Mouse (Mus musculus) intestine, postnatal 0 days (tissue): ENCODE measurements around the gene Cd200r3. TPM values are rescaled to one million over a fixed set of nuclear protein-coding genes. Genes with fewer than 3 reads are reported as not detected.

Source experiments
- ATAC-seq: fragments of 200-750 bp; cut with Nextera tagmentation; 2 replicates; pipeline ENCODE4 v1.8.0; 2017; ENCODE audit warnings: mild to moderate bottlenecking, moderate TSS enrichment, moderate library complexity
- H3K27ac ChIP-seq: fragments of 300-500 bp; sonication (generic); 2 replicates; pipeline ENCODE4 v1.5.1; 2014; ENCODE audit warnings: mild to moderate bottlenecking, low read depth, low read length, moderate library complexity
- H3K27me3 ChIP-seq: fragments of 300-500 bp; sonication (generic); replicated peaks from 2 replicates; pipeline ENCODE4 v1.6.1; 2014; ENCODE audit warnings: low read length, mixed read lengths; ENCODE audit not compliant: control insufficient read depth, insufficient read depth
- H3K36me3 ChIP-seq: fragments of 300-500 bp; sonication (generic); 2 replicates; pipeline ENCODE4 v1.6.1; 2014; ENCODE audit warnings: mild to moderate bottlenecking, moderate library complexity; ENCODE audit not compliant: control insufficient read depth, insufficient read depth
- H3K4me1 ChIP-seq: fragments of 300-500 bp; sonication (generic); replicated peaks from 2 replicates; pipeline ENCODE4 v1.6.1; 2014; ENCODE audit warnings: antibody characterized with exemption, low read length, mixed read lengths; ENCODE audit not compliant: control insufficient read depth, insufficient read depth
- H3K4me2 ChIP-seq: fragments of 300-500 bp; sonication (generic); replicated peaks from 2 replicates; pipeline ENCODE4 v1.6.1; 2014; ENCODE audit warnings: low read depth, mild to moderate bottlenecking, moderate library complexity
- H3K4me3 ChIP-seq: fragments of 300-500 bp; sonication (generic); 2 replicates; pipeline ENCODE4 v1.5.1; 2014; ENCODE audit warnings: low read depth, low read length
- H3K9ac ChIP-seq: fragments of 300-500 bp; sonication (generic); 2 replicates; pipeline ENCODE4 v1.6.1; 2014; ENCODE audit warnings: mild to moderate bottlenecking, low read depth, low read length
- H3K9me3 ChIP-seq: fragments of 300-500 bp; sonication (generic); 2 replicates; pipeline ENCODE4 v1.6.1; 2016; ENCODE audit warnings: mixed run types; ENCODE audit not compliant: control insufficient read depth
- CTCF ChIP-seq: sonication (generic); IDR thresholded peaks from 2 replicates; pipeline ENCODE4 v1.5.1; 2016; ENCODE audit warnings: low read depth, mild to moderate bottlenecking, control low read depth, antibody characterized with exemption, moderate library complexity
- WGBS: fragments of 180-500 bp; shearing (Covaris S2); extraction: QIAGEN DNeasy Blood & Tissue Kit; methylation state at CpG from one replicate; pipeline ENCODE4 v1.1.7; 2014; 5-methylcytosine and 5-hydroxymethylcytosine counted together
- polyA plus RNA-seq: library from polyadenylated mRNA; unstranded; fragments of >200 nt; fragmentation: Nextera tagmentation; extraction: Ambion mirVana; gene quantifications from 2 replicates; pipeline ENCODE4 v1.2.1, GENCODE M21; 2015

The Cd200r3 gene
- polyA plus RNA-seq, 1 experiment from 2014 or later, result 0.25 TPM

GRCm38 (mm10) chr16:44965428-44965827, 21.9 kb downstream of the Cd200r3 start:
- H3K4me1 ChIP-seq, result no peaks in the 10 kb centered on the region
- ATAC-seq, result no peak

GRCm38 (mm10) chr16:44965890-44966289, 22.4 kb downstream of the Cd200r3 start:
- TF ChIP-seq CTCF, result no peak
- no peak overlapping the region for H3K27ac ChIP-seq
- no peak for ATAC-seq

More at GRCm38 (mm10) chr16:44965428-44965827, 21.9 kb downstream of the Cd200r3 start:
- Histone ChIP-seq H3K36me3 (no peaks in the 10 kb centered on the region), H3K4me3 (no peak overlapping the region), H3K9me3 (no peaks in the 10 kb centered on the region), H3K27me3 (no peaks in the 10 kb centered on the region), H3K9ac (no peak overlapping the region), H3K4me2 (no peak overlapping the region), H3K27ac (no peak overlapping the region)
- no peak for TF ChIP-seq CTCF
- WGBS, result 92% methylated on average over 8 of the region's 8 CpGs

GRCm38 (mm10) chr16:44966891-44967290, 23.4 kb downstream of the Cd200r3 start:
- 79% methylated on average over 4 of the region's 4 CpGs for WGBS
- no peaks in the 10 kb centered on the region for H3K36me3 ChIP-seq
- no peaks in the 10 kb centered on the region for H3K27me3 ChIP-seq
- ATAC-seq, result no peak
- no peak overlapping the region for H3K27ac ChIP-seq
- H3K4me3 ChIP-seq, result no peak overlapping the region
- H3K4me1 ChIP-seq, result no peaks in the 10 kb centered on the region
- H3K9ac ChIP-seq, result no peak overlapping the region
- no peaks in the 10 kb centered on the region for H3K9me3 ChIP-seq
- TF ChIP-seq CTCF, result no peak
- no peak overlapping the region for H3K4me2 ChIP-seq

More at GRCm38 (mm10) chr16:44965890-44966289, 22.4 kb downstream of the Cd200r3 start:
- H3K27me3 ChIP-seq, result no peaks in the 10 kb centered on the region
- no peak overlapping the region for H3K9ac ChIP-seq
- no peak overlapping the region for H3K4me3 ChIP-seq
- no peak overlapping the region for H3K4me2 ChIP-seq
- WGBS, result 71% methylated on average over 3 of the region's 3 CpGs
- no peaks in the 10 kb centered on the region for H3K4me1 ChIP-seq
- H3K36me3 ChIP-seq, result no peaks in the 10 kb centered on the region
- H3K9me3 ChIP-seq, result no peaks in the 10 kb centered on the region

GRCm38 (mm10) chr16:44968113-44968512, 24.6 kb downstream of the Cd200r3 start:
- TF ChIP-seq CTCF, result no peak

GRCm38 (mm10) chr16:44970925-44971324, 27.4 kb downstream of the Cd200r3 start:
- 62% methylated on average over 4 of the region's 4 CpGs for WGBS
- Histone ChIP-seq H3K4me1 (no peaks in the 10 kb centered on the region), H3K4me2 (no peak overlapping the region), H3K36me3 (no peaks in the 10 kb centered on the region), H3K27ac (no peak overlapping the region), H3K9me3 (no peaks in the 10 kb centered on the region), H3K4me3 (no peak overlapping the region), H3K27me3 (no peaks in the 10 kb centered on the region), H3K9ac (no peak overlapping the region)
- ATAC-seq, result no peak
- no peak for TF ChIP-seq CTCF

More at GRCm38 (mm10) chr16:44968113-44968512, 24.6 kb downstream of the Cd200r3 start:
- no peaks in the 10 kb centered on the region for H3K36me3 ChIP-seq
- no peaks in the 10 kb centered on the region for H3K9me3 ChIP-seq
- H3K4me1 ChIP-seq, result no peaks in the 10 kb centered on the region
- H3K27ac ChIP-seq, result no peak overlapping the region
- H3K4me2 ChIP-seq, result no peak overlapping the region
- WGBS, result 93% methylated on average over 3 of the region's 3 CpGs
- no peak overlapping the region for H3K9ac ChIP-seq
- no peak for ATAC-seq
- H3K27me3 ChIP-seq, result no peaks in the 10 kb centered on the region
- no peak overlapping the region for H3K4me3 ChIP-seq

- Histone ChIP-seq H3K36me3 (no peaks in the 10 kb centered on the region), H3K27me3 (no peaks in the 10 kb centered on the region), H3K4me3 (no peak overlapping the region), H3K27ac (no peak overlapping the region), H3K9me3 (no peaks in the 10 kb centered on the region), H3K4me1 (no peaks in the 10 kb centered on the region), H3K9ac (no peak overlapping the region), H3K4me2 (no peak overlapping the region)
- ATAC-seq, result no peak
- no peak for TF ChIP-seq CTCF
- WGBS, result 85% methylated on average over 2 of the region's 2 CpGs
These were observed 30.6 kb downstream of the Cd200r3 start for GRCm38 (mm10) chr16:44974042-44974441.

GRCm38 (mm10) chr16:44976081-44976480, 32.6 kb downstream of the Cd200r3 start:
- TF ChIP-seq CTCF, result no peak
- no peaks in the 10 kb centered on the region for H3K4me1 ChIP-seq
- H3K9ac ChIP-seq, result no peak overlapping the region
- no peaks in the 10 kb centered on the region for H3K36me3 ChIP-seq
- H3K27me3 ChIP-seq, result no peaks in the 10 kb centered on the region
- no peak overlapping the region for H3K27ac ChIP-seq
- no peak overlapping the region for H3K4me2 ChIP-seq
- no peak for ATAC-seq
- no peak overlapping the region for H3K4me3 ChIP-seq
- H3K9me3 ChIP-seq, result no peaks in the 10 kb centered on the region
